Mouse (Mus musculus): ENCODE measurements around the gene Ankmy1.

DNA sequence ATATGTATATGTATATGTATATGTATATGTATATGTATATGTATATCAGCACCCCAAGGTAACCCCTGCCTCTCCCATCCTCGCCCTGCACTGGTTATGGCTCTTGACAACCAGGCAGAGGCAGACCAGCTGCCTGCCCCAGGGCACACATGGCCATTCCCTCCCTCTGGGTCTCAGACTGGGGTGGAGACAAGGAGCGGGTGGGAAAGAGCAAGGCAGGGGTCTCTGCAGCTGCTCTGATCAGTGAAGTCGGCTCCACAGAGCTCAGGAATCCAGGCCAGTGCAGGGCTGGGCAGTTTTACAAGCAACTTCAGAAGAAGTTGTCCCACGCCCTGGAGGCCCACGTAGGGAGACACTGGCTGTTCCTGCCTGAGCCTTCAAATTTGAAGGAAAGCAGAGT is 88.4 kb downstream of the Ankmy1 start:
- no peak for TF ChIP-seq CTCF (IDR thresholded peaks at IDR 0.05; ENCODE audit: extremely low read depth, insufficient read length, insufficient replicate concordance, low read depth, low read length)
- TF ChIP-seq POLR2A (IDR thresholded peaks at IDR 0.05; ENCODE audit: low read depth, low read length) = no peak
